Mouse (Mus musculus) common myeloid progenitor, adult 5-6 weeks (primary cell): ENCODE data around the gene Sntb2. TPM values are rescaled to one million over a fixed set of nuclear protein-coding genes. Genes with fewer than 3 reads are reported as not detected.
"Not testable (repeated sequence)": the region's sequence is repeated elsewhere in the genome, so short reads cannot be mapped to it uniquely, and the experiment has no call there.

Source experiments
- ATAC-seq: replicated peaks from 2 replicates; pipeline ENCODE4 v1.8.0; 2016; ENCODE audit warnings: low read depth, mild to moderate bottlenecking, moderate TSS enrichment, inconsistent platforms; ENCODE audit not compliant: poor library complexity, severe bottlenecking
- total RNA-seq: library from RNA; stranded (forward); fragments of 200-1000, 187-1606 nt; gene quantifications from 2 replicates; pipeline ENCODE4 v1.2.3, GENCODE M21; 2017

Gene Sntb2
- total RNA-seq, 1 experiment from 2014 or later, result 1.9 TPM

- ATAC-seq, result 0 out of 2 replicates have a peak, but pooled peaks have one; percentile 50
Observed at GRCm38 (mm10) chr8:106964573-106964972, 29.0 kb downstream of the Sntb2 start.

GRCm38 (mm10) chr8:106969964-106970363 lies 34.4 kb downstream of the Sntb2 start:
- no peak for ATAC-seq

GRCm38 (mm10) chr8:106971916-106972315 lies 36.4 kb downstream of the Sntb2 start:
- no peak for ATAC-seq

- ATAC-seq, result peak; percentile 83
Observed at GRCm38 (mm10) chr8:106972538-106973264, 37.2 kb downstream of the Sntb2 start.

GRCm38 (mm10) chr8:106973526-106973925 lies 38.0 kb downstream of the Sntb2 start:
- not testable (repeated sequence) for ATAC-seq

- ATAC-seq, result no peak
Observed at GRCm38 (mm10) chr8:106974754-106975153, 39.2 kb downstream of the Sntb2 start.

- ATAC-seq, result no peak
Observed at GRCm38 (mm10) chr8:106975764-106976163, 40.2 kb downstream of the Sntb2 start.

GRCm38 (mm10) chr8:106976436-106976835 lies 40.9 kb downstream of the Sntb2 start:
- ATAC-seq, result no peak

GRCm38 (mm10) chr8:106978755-106979251 lies 43.3 kb downstream of the Sntb2 start:
- no peak for ATAC-seq

- no peak for ATAC-seq
Observed at GRCm38 (mm10) chr8:106985404-106985821, 49.9 kb downstream of the Sntb2 start.

GRCm38 (mm10) chr8:106985951-106986350 lies 50.4 kb downstream of the Sntb2 start:
- ATAC-seq, result no peak

- ATAC-seq, result no peak
Observed at GRCm38 (mm10) chr8:106987557-106987956, 52.0 kb downstream of the Sntb2 start.

GRCm38 (mm10) chr8:106991393-106991792 lies 55.8 kb downstream of the Sntb2 start:
- ATAC-seq, result no peak

- ATAC-seq, result not testable (repeated sequence)
Observed at GRCm38 (mm10) chr8:106996339-106996738, 60.8 kb downstream of the Sntb2 start.

- ATAC-seq, result no peak
Observed at GRCm38 (mm10) chr8:106997416-106997815, 61.9 kb downstream of the Sntb2 start.

- no peak for ATAC-seq
Observed at GRCm38 (mm10) chr8:106999068-106999467, 63.5 kb downstream of the Sntb2 start.

GRCm38 (mm10) chr8:107002532-107002931 lies 67.0 kb downstream of the Sntb2 start:
- peak; percentile 100 for ATAC-seq

GRCm38 (mm10) chr8:107007795-107008194 lies 72.2 kb downstream of the Sntb2 start:
- ATAC-seq, result no peak

GRCm38 (mm10) chr8:107012666-107013065 lies 77.1 kb downstream of the Sntb2 start:
- ATAC-seq, result no peak

- no peak for ATAC-seq
Observed at GRCm38 (mm10) chr8:107014915-107015314, 79.4 kb downstream of the Sntb2 start.

- ATAC-seq, result no peak
Observed at GRCm38 (mm10) chr8:107023479-107023878, 87.9 kb downstream of the Sntb2 start.

GRCm38 (mm10) chr8:107029310-107029709 lies 93.8 kb downstream of the Sntb2 start:
- ATAC-seq, result no peak
